Mouse (Mus musculus) liver, postnatal 0 days (tissue): ENCODE data around the gene Ndel1. TPM values are rescaled to one million over a fixed set of nuclear protein-coding genes. Genes with fewer than 3 reads are reported as not detected.
A peak's percentile ranks its signal among the peaks of the same experiment; 100 is the strongest.
"Not testable (repeated sequence)": the region's sequence is repeated elsewhere in the genome, so short reads cannot be mapped to it uniquely, and the experiment has no call there.

Source experiments
- ATAC-seq: fragments of 200-750 bp; cut with Nextera tagmentation; 2 replicates; pipeline ENCODE4 v1.8.0; 2017; ENCODE audit warnings: mild to moderate bottlenecking, moderate library complexity
- DNase-seq: peaks from one replicate; pipeline ENCODE4 v3.0.0-alpha.2; 2016
- H3K27ac ChIP-seq: fragments of 300-500 bp; sonication (generic); 2 replicates; pipeline ENCODE4 v1.5.1; 2014; ENCODE audit warnings: antibody characterized with exemption, moderate library complexity, mild to moderate bottlenecking, low read depth
- H3K27me3 ChIP-seq: fragments of 300-500 bp; sonication (generic); 2 replicates; pipeline ENCODE4 v1.6.1; 2014; ENCODE audit warnings: low read length, control low read depth, mixed read lengths; ENCODE audit not compliant: insufficient read depth
- H3K36me3 ChIP-seq: fragments of 300-500 bp; sonication (generic); replicated peaks from 2 replicates; pipeline ENCODE4 v1.6.1; 2014; ENCODE audit warnings: mild to moderate bottlenecking, control low read depth, low read length, moderate library complexity, mixed read lengths; ENCODE audit not compliant: insufficient read depth
- H3K4me1 ChIP-seq: fragments of 300-500 bp; sonication (generic); 2 replicates; pipeline ENCODE4 v1.6.1; 2014; ENCODE audit warnings: antibody characterized with exemption, mild to moderate bottlenecking, control low read depth; ENCODE audit not compliant: insufficient read depth
- H3K4me2 ChIP-seq: fragments of 300-500 bp; sonication (generic); 2 replicates; pipeline ENCODE4 v1.6.1; 2014; ENCODE audit warnings: low read depth, mild to moderate bottlenecking, low read length, moderate library complexity, mixed read lengths
- H3K4me3 ChIP-seq: fragments of 300-500 bp; sonication (generic); 2 replicates; pipeline ENCODE4 v1.5.1; 2014; ENCODE audit warnings: low read depth, low read length
- H3K9ac ChIP-seq: fragments of 300-500 bp; sonication (generic); replicated peaks from 2 replicates; pipeline ENCODE4 v1.6.1; 2014; ENCODE audit warnings: mild to moderate bottlenecking, moderate library complexity
- H3K9me3 ChIP-seq: fragments of 300-500 bp; sonication (generic); 2 replicates; pipeline ENCODE4 v1.6.1; 2016; ENCODE audit warnings: mild to moderate bottlenecking, control low read depth, low read length, mixed read lengths
- CTCF ChIP-seq: sonication (generic); IDR thresholded peaks from 2 replicates; pipeline ENCODE4 v1.5.1; 2016; ENCODE audit warnings: antibody characterized with exemption, low read depth
- EP300 ChIP-seq: IDR thresholded peaks from 2 replicates; pipeline ENCODE4 v1.6.1; 2016; ENCODE audit warnings: antibody characterized with exemption, low read depth, mild to moderate bottlenecking
- WGBS: fragments of 180-500 bp; shearing (Covaris S2); extraction: QIAGEN DNeasy Blood & Tissue Kit; methylation state at CpG from one replicate; pipeline ENCODE4 v1.1.7; 2014; ENCODE audit not compliant: insufficient replicate concordance; 5-methylcytosine and 5-hydroxymethylcytosine counted together
- polyA plus RNA-seq: library from polyadenylated mRNA; unstranded; fragments of >200 nt; fragmentation: Nextera tagmentation; extraction: Ambion mirVana; gene quantifications from 2 replicates; pipeline ENCODE4 v1.2.1, GENCODE M21; 2015

Gene Ndel1
- polyA plus RNA-seq, 1 experiment from 2014 or later: 32.8 TPM

GRCm38 (mm10) chr11:68850862-68851261 is 20.8 kb downstream of the Ndel1 start:
- TF ChIP-seq EP300: no peak
- TF ChIP-seq CTCF: no peak
- ATAC-seq (no peak), DNase-seq (no peak)
- WGBS: 59% methylated on average over 7 of the region's 7 CpGs
- peak overlapping the region; percentile 86 for H3K4me3 ChIP-seq
- no peak overlapping the region for H3K27ac ChIP-seq
- H3K36me3 ChIP-seq: 0 out of 2 replicates have a peak, but pooled peaks cover 3% of the 10 kb centered on the region
- H3K4me1 ChIP-seq: peaks cover 48% of the 10 kb centered on the region
- H3K27me3 ChIP-seq: no peaks in the 10 kb centered on the region
- no peaks in the 10 kb centered on the region for H3K9me3 ChIP-seq
- H3K4me2 ChIP-seq: peak overlapping the region; percentile 75
- H3K9ac ChIP-seq: no peak overlapping the region

- ATAC-seq: peak; percentile 91
- no peak overlapping the region for H3K9ac ChIP-seq
- peaks cover 52% of the 10 kb centered on the region for H3K36me3 ChIP-seq
- 71% methylated on average over 5 of the region's 5 CpGs for WGBS
- no peak for DNase-seq
- no peak for TF ChIP-seq EP300
- no peak for TF ChIP-seq CTCF
- 0 out of 2 replicates have a peak overlapping the region, but pooled peaks have one; percentile 46 for H3K27ac ChIP-seq
- no peak overlapping the region for H3K4me2 ChIP-seq
- H3K4me3 ChIP-seq: no peak overlapping the region
- no peaks in the 10 kb centered on the region for H3K9me3 ChIP-seq
- 0 out of 2 replicates have a peak, but pooled peaks cover 2% of the 10 kb centered on the region for H3K4me1 ChIP-seq
- H3K27me3 ChIP-seq: no peaks in the 10 kb centered on the region
These were observed 32.1 kb downstream of the Ndel1 start for GRCm38 (mm10) chr11:68839606-68840005.

- Histone ChIP-seq H3K9ac (no peak overlapping the region), H3K4me2 (no peak overlapping the region), H3K9me3 (no peaks in the 10 kb centered on the region), H3K4me1 (peaks cover 8% of the 10 kb centered on the region; the same call in 1 of the 2 replicates), H3K27me3 (no peaks in the 10 kb centered on the region), H3K27ac (no peak overlapping the region), H3K4me3 (no peak overlapping the region), H3K36me3 (peaks cover 63% of the 10 kb centered on the region)
- TF ChIP-seq EP300: 0 out of 2 replicates have a peak, but pooled peaks have one; percentile 12
- no peak for TF ChIP-seq CTCF
- no peak for DNase-seq
- no peak for ATAC-seq
- WGBS: 63% methylated on average over 3 of the region's 3 CpGs
These were observed 36.6 kb downstream of the Ndel1 start for GRCm38 (mm10) chr11:68835034-68835433.

GRCm38 (mm10) chr11:68833593-68833992 is 38.1 kb downstream of the Ndel1 start:
- Histone ChIP-seq H3K27ac (0 out of 2 replicates have a peak overlapping the region, but pooled peaks have one; percentile 9), H3K9me3 (no peaks in the 10 kb centered on the region), H3K36me3 (peaks cover 63% of the 10 kb centered on the region), H3K4me1 (peaks cover 8% of the 10 kb centered on the region; the same call in 1 of the 2 replicates), H3K4me2 (no peak overlapping the region), H3K4me3 (no peak overlapping the region), H3K9ac (no peak overlapping the region), H3K27me3 (no peaks in the 10 kb centered on the region)
- ATAC-seq (no peak), DNase-seq (no peak)
- no peak for TF ChIP-seq CTCF
- no peak for TF ChIP-seq EP300

GRCm38 (mm10) chr11:68832793-68833192 is 38.9 kb downstream of the Ndel1 start:
- H3K4me2 ChIP-seq: no peak overlapping the region
- H3K9ac ChIP-seq: no peak overlapping the region
- peaks cover 8% of the 10 kb centered on the region; the same call in 1 of the 2 replicates for H3K4me1 ChIP-seq
- TF ChIP-seq EP300 (peak; percentile 52; the same call in 1 of the 2 replicates), CTCF (no peak)
- no peak overlapping the region for H3K27ac ChIP-seq
- DNase-seq (no peak), ATAC-seq (peak; percentile 82)
- peaks cover 66% of the 10 kb centered on the region for H3K36me3 ChIP-seq
- WGBS: 45% methylated on average over 4 of the region's 4 CpGs
- no peak overlapping the region for H3K4me3 ChIP-seq
- no peaks in the 10 kb centered on the region for H3K27me3 ChIP-seq
- no peaks in the 10 kb centered on the region for H3K9me3 ChIP-seq

- WGBS: 63% methylated on average over 5 of the region's 5 CpGs
- H3K4me1 ChIP-seq, H3K27ac ChIP-seq, ATAC-seq, H3K9me3 ChIP-seq, DNase-seq, H3K4me2 ChIP-seq, H3K27me3 ChIP-seq, H3K4me3 ChIP-seq, H3K9ac ChIP-seq: not testable (repeated sequence)
- peaks cover 71% of the 10 kb centered on the region for H3K36me3 ChIP-seq
These were observed 40.1 kb downstream of the Ndel1 start for GRCm38 (mm10) chr11:68831580-68831979.

- TF ChIP-seq EP300 (no peak), CTCF (no peak)
- no peak for DNase-seq
- no peak for ATAC-seq
- Histone ChIP-seq H3K4me1 (no peaks in the 10 kb centered on the region), H3K27me3 (no peaks in the 10 kb centered on the region), H3K9ac (no peak overlapping the region), H3K27ac (no peak overlapping the region), H3K9me3 (no peaks in the 10 kb centered on the region), H3K36me3 (peaks cover 51% of the 10 kb centered on the region), H3K4me2 (no peak overlapping the region), H3K4me3 (no peak overlapping the region)
- 62% methylated on average over 3 of the region's 3 CpGs for WGBS
These were observed 44.9 kb downstream of the Ndel1 start for GRCm38 (mm10) chr11:68826735-68827134.
